Mouse (Mus musculus): Measurements from ENCODE around the gene Hist1h2bg. TPM values are rescaled to one million over a fixed set of nuclear protein-coding genes. Genes with fewer than 3 reads are reported as not detected.

The Hist1h2bg gene
- total and polyA plus RNA-seq, 3 experiments = 14.7 to 2,580 TPM; not detected in 1

DNA sequence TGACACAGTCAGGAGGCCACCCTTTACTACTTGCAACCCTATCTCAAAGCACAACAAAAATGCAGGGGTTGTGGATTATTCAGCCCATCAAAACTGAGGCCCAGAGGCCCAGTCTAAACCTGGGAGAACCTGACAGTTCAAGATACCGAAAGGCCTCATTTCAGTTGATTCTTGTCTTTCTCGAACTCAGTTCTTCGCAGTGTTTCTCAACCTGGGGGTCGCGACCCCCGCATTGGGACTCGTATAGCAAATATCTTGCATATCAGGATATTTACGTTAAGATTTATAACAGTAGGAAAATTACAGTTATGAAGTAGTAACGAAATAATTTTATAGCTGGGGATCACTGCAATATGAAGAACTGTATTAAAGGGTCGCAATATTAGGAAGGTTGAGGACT lies 45.3 kb upstream of the Hist1h2bg start:
- DNase-seq (ENCODE audit: low read depth, low spot score) = peak; percentile 75
- no peaks in the 10 kb centered on the region for H3K27me3 ChIP-seq (ENCODE audit: control insufficient read depth in 1 of 2, insufficient read depth in 2 of 2, low read length in 2 of 2)
- no peak for TF ChIP-seq TCF12 (IDR thresholded peaks at IDR 0.05; ENCODE audit: low read depth, low read length)
- peak overlapping the region; percentile 41; the same call in 1 of the 2 replicates for H3K27ac ChIP-seq (ENCODE audit: control insufficient read depth, low read depth, low read length)
- H3K4me3 ChIP-seq (ENCODE audit: control insufficient read depth in 1 of 2, insufficient read depth in 1 of 2, low read depth in 2 of 2, low read length in 2 of 2) = peak overlapping the region; percentile 24 to 58
- H3K9ac ChIP-seq (ENCODE audit: control insufficient read depth, low read depth, low read length, poor library complexity, severe bottlenecking) = peak overlapping the region; percentile 54
- peaks cover 0 to 17% of the 10 kb centered on the region in 2 experiments; a peak in 2 of 4 replicates for H3K36me3 ChIP-seq (ENCODE audit: control insufficient read depth in 1 of 2, insufficient read depth in 2 of 2, low read length in 2 of 2)
- H3K4me1 ChIP-seq (ENCODE audit: control insufficient read depth in 1 of 2, insufficient read depth in 2 of 2, low read length in 2 of 2) = peaks cover 6 to 7% of the 10 kb centered on the region in 2 experiments
- no peaks in the 10 kb centered on the region; the same call in 1 of the 2 replicates for H3K79me2 ChIP-seq (ENCODE audit: control insufficient read depth, insufficient read depth, low read length, poor library complexity)
- no peaks in the 10 kb centered on the region for H3K9me3 ChIP-seq (replicated peaks; ENCODE audit: insufficient read depth, low read length)

DNA sequence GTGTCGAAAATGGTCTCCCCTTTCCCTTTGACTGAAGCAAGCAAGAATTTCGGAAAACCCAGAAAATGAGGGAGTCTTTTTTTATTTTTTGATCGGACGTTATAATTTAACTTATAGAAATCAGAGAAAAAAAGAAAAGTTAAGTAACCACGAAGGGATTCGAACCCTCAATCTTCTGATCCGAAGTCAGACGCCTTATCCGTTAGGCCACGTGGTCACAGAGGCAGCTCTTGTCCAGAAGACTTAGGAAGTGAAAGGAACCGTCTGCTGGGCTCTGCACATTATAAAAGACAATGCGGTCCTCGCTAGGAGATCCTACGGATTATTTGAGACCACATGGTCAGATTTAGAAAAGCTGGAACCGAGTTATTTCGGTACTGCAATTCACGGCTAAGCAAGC lies 44.9 kb upstream of the Hist1h2bg start:
- no peak for TF ChIP-seq ZC3H11A (IDR thresholded peaks at IDR 0.05; ENCODE audit: low read depth, low read length)
- no peak for TF ChIP-seq ELF1 (IDR thresholded peaks at IDR 0.05; ENCODE audit: low read depth, low read length)
- TF ChIP-seq TBP (IDR thresholded peaks at IDR 0.05; ENCODE audit: low read depth, low read length) = peak; percentile 100
- H3K4me1 ChIP-seq (ENCODE audit: control insufficient read depth in 1 of 2, insufficient read depth in 2 of 2, low read length in 2 of 2) = peaks cover 6% of the 10 kb centered on the region in 2 experiments
- H3K4me3 ChIP-seq (ENCODE audit: control insufficient read depth in 1 of 2, insufficient read depth in 1 of 2, low read depth in 2 of 2, low read length in 2 of 2) = peak overlapping the region; percentile 62 to 81
- no peaks in the 10 kb centered on the region; the same call in 1 of the 2 replicates for H3K79me2 ChIP-seq (ENCODE audit: control insufficient read depth, insufficient read depth, low read length, poor library complexity)
- H3K36me3 ChIP-seq (ENCODE audit: control insufficient read depth in 1 of 2, insufficient read depth in 2 of 2, low read length in 2 of 2) = peaks cover 0 to 14% of the 10 kb centered on the region in 2 experiments; a peak in 2 of 4 replicates
- peak overlapping the region; percentile 84 for H3K9ac ChIP-seq (ENCODE audit: control insufficient read depth, low read depth, low read length, poor library complexity, severe bottlenecking)
- H3K27ac ChIP-seq (ENCODE audit: control insufficient read depth, low read depth, low read length) = peak overlapping the region; percentile 66
- H3K27me3 ChIP-seq (ENCODE audit: control insufficient read depth in 1 of 2, insufficient read depth in 2 of 2, low read length in 2 of 2) = no peaks in the 10 kb centered on the region
- no peaks in the 10 kb centered on the region for H3K9me3 ChIP-seq (replicated peaks; ENCODE audit: insufficient read depth, low read length)
- DNase-seq (ENCODE audit: low read depth, low spot score) = peak; percentile 94

DNA sequence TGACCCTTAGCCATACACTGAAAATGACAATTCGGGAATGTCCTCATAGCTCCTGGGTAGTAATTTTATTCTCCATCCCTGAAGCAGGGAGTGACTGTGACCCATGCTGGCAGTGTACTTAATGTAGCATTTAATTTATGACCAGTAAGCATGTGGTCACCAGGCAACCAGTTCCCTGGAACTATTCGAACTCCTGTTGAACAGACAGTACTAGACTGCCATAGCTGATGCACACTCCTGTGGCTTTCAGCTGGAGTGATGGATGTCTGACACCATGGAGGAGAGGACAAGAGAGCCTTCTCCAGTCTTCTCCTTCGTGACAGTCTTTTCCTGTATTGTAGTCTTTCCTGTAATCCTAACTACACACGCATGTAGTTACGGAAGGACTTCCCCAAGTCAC lies 42.2 kb upstream of the Hist1h2bg start:
- Histone ChIP-seq H3K36me3 (ENCODE audit: control insufficient read depth in 1 of 2, insufficient read depth in 2 of 2, low read length in 2 of 2) (peaks cover 0 to 26% of the 10 kb centered on the region in 2 experiments; a peak in 2 of 4 replicates), H3K27ac (ENCODE audit: control insufficient read depth, low read depth, low read length) (no peak overlapping the region), H3K9me3 (replicated peaks; ENCODE audit: insufficient read depth, low read length) (no peaks in the 10 kb centered on the region), H3K79me2 (ENCODE audit: control insufficient read depth, insufficient read depth, low read length, poor library complexity) (no peaks in the 10 kb centered on the region; the same call in 1 of the 2 replicates), H3K4me1 (ENCODE audit: control insufficient read depth in 1 of 2, insufficient read depth in 2 of 2, low read length in 2 of 2) (peaks cover 6% of the 10 kb centered on the region in 2 experiments), H3K9ac (ENCODE audit: control insufficient read depth, low read depth, low read length, poor library complexity, severe bottlenecking) (no peak overlapping the region), H3K4me3 (ENCODE audit: control insufficient read depth in 1 of 2, insufficient read depth in 1 of 2, low read depth in 2 of 2, low read length in 2 of 2) (no peak overlapping the region), H3K27me3 (ENCODE audit: control insufficient read depth in 1 of 2, insufficient read depth in 2 of 2, low read length in 2 of 2) (no peaks in the 10 kb centered on the region)
- DNase-seq (ENCODE audit: low read depth, low spot score) = no peak
- TF ChIP-seq JUND (IDR thresholded peaks at IDR 0.05; ENCODE audit: low read depth, low read length) (no peak), USF2 (IDR thresholded peaks at IDR 0.05; ENCODE audit: borderline replicate concordance in 1 of 2, insufficient read depth in 1 of 2, low read depth in 1 of 2, low read length in 2 of 2) (no peak), NRF1 (IDR thresholded peaks at IDR 0.05; ENCODE audit: insufficient read depth, low read depth, low read length, poor library complexity, severe bottlenecking) (no peak), ZNF384 (IDR thresholded peaks at IDR 0.05; ENCODE audit: low read depth, low read length) (no peak), CHD1 (IDR thresholded peaks at IDR 0.05; ENCODE audit: low read depth, low read length) (no peak), BHLHE40 (IDR thresholded peaks at IDR 0.05; ENCODE audit: borderline replicate concordance, low read depth, low read length) (no peak), MYB (IDR thresholded peaks at IDR 0.05; ENCODE audit: low read depth, low read length) (no peak), EP300 (IDR thresholded peaks at IDR 0.05; ENCODE audit: low read depth in 1 of 2, low read length in 2 of 2) (no peak), TAL1 (IDR thresholded peaks at IDR 0.05; ENCODE audit: low read length) (no peak), TCF12 (IDR thresholded peaks at IDR 0.05; ENCODE audit: low read depth, low read length) (no peak), ZC3H11A (IDR thresholded peaks at IDR 0.05; ENCODE audit: low read depth, low read length) (no peak), ZKSCAN1 (IDR thresholded peaks at IDR 0.05; ENCODE audit: low read depth, low read length) (no peak), POLR2AphosphoS5 (IDR thresholded peaks at IDR 0.05; ENCODE audit: borderline replicate concordance, low read depth, low read length) (no peak), KAT2A (conservative IDR thresholded peaks at IDR 0.05; ENCODE audit: low read depth, low read length) (no peak), POLR2AphosphoS2 (IDR thresholded peaks at IDR 0.05; ENCODE audit: low read length) (no peak)
